Mouse (Mus musculus): Measurements from ENCODE around the gene Phb2.

Gene Phb2

DNA sequence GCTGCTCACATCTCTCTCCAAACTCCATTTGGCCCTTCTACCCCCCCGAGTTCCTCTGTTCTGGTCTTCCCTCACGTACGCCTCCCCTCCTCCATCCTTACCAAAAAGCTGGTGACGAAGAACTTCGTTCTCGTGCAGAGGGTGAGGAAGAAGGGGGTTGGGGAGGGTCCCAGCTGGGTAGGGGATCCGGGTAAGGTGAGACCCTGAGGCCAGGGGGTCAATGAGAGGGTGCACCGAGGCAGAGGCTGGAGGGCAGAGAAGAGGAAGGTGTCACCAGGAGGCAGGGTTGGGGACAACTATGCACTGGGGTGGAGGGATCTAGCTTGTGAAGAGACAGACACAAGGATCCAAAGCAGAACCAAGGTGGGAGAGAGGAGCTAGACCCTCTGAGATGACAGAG lies 31.5 kb downstream of the Phb2 start:
- in situ Hi-C loops (cut with MboI; ENCODE audit: unreplicated experiment in 2 of 2), result loop anchor here in 1 of 2 experiments (10.0 kb wide), 1 partner anchor 331 kb away; no protein-coding TSS in a partner anchor

DNA sequence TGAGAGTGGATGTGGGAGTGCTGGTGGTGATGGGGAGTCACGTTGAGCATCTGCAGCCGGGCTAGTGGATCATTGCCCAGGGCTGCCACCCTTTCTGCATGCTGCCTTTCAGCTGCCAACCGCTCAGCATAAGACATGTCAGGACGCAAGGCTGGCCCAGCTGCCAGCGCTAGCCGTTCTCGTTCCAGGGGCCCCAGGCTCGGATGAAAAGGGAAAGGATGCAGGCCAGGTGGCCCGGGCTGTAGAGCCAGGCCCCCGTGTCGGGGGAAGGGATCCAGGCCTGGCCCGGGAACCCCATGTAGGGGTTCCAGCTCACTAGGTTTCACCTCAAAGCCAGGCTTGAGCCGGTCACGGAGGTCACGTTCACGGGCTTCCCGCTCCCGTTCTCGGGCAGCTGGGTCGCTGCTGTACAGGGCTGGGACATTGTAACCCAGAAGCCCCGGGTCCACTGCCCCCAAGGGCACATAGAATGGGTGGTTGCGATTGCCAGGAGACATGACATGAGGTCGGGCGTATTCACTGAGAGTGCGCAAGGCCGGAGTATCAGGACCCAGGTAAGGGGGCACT lies 32.7 kb downstream of the Phb2 start:
- in situ Hi-C loops (cut with MboI; ENCODE audit: unreplicated experiment in 2 of 2), result loop anchor here (5.0 to 10.0 kb wide), 2 partner anchors 33 to 330 kb away; partner anchors contain the start of genes Emg1 (in 1 of the 2) and Phb2 (in 1 of the 2)

DNA sequence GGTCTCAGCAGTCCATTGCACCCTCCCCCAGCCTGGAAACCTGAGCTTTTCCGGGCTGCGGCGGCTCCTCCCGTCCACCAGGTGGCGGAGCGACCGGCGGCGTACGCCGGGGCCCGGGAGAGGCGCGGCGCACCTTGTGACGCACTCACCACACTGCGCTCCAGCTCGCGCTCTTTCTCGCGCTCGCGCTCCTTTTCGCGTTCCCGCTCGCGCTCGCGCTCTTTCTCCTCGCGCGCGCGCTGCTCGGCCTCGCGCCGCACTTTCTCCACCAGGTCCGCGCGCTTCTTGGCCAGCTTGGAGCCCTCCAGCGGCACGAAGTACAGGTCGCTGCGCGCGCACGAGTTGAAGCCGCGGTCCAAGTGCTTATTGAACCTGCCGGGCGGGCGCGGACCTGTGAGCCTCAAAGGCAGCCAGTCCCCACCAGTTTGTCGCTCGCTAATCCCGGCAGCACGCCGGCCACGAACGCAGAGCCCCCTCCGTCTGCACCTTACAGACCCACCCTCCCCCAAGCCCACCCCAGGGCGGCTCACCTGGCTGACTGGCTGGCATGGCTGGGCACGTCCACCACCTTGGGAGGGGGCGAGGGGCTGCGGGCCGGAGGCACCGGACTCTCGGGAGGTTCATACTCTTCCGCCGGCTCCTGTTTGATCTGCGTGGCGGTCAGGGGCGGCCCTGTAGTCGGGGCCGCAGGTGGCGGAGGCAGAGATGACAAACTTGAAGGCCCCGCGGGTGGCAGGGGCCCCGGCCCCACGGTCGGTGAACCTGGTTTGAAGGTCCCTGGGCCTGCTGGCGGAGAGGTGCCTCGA lies 33.6 kb downstream of the Phb2 start:
- in situ Hi-C loops (cut with MboI; ENCODE audit: unreplicated experiment in 2 of 2), result loop anchor here (5.0 to 10.0 kb wide), 2 partner anchors 33 to 329 kb away; partner anchors contain the start of genes Emg1 (in 1 of the 2) and Phb2 (in 1 of the 2)

DNA sequence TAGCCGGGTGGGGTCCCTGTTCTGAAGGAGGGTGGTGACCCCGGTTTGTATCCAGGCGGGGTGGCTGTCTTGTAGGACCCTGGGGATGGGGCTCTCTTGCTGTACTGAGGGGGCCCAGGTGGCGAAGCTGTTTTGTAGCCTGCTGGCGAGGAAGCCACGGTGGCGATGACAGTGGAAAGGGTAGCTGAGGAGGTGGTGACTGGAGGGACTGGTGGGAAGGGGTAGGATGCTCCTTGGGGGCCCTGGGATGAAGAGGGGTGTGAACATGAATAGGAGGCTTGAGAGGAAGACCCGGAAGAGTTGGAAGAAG lies 34.1 kb downstream of the Phb2 start:
- in situ Hi-C loops (cut with MboI; ENCODE audit: unreplicated experiment in 2 of 2), result loop anchor here (5.0 to 10.0 kb wide), 2 partner anchors 34 to 329 kb away; partner anchors contain the start of genes Emg1 (in 1 of the 2) and Phb2 (in 1 of the 2)

DNA sequence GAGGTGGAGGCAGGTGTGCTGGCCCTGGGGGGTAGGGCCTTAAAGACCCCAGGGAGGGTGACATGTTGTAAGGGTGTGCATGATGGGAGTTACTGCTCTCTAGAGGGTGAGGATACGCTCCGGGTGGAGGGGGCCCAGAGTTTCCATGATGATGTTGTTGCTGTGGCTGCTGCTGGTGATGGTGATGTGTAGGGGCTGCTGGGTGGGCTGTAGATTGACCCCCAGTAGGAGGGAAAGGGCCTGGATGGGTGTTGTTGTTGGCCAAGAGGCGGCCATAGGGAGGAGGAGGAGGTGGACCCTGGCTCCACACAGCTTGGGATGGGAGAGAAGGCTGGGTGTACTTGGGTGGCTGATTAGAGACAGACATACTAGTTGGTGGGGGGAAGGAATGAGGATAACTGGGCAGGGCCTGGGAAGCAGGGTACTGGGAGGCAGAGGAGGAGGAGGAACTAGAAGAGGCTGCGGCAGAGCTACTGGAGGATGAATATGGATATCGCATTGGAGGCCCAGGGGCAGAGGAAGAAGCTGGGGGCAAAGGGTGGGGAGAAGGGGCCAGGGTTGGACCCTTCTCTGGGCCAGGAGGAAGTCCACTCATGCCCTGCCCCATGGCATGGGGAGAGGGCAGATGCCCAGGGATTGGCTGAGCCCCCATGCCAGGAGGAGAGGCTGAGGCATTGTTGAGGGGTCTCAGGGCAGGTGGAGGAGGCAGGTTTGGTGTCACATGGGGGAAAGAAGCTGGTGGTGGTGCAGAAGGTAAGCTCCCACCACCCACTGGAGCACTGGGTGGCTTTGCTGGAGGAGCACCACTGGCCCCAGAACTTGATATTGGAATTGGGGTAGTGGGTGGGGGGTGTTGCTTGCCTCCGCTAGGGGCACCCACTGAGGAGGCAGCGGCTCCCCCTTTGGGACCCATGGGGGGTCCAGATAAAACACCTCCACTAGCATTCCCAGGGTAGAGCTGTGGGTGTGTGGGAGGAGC lies 34.8 kb downstream of the Phb2 start:
- in situ Hi-C loops (cut with MboI; ENCODE audit: unreplicated experiment in 2 of 2), result loop anchor here (5.0 to 10.0 kb wide), 2 partner anchors 35 to 328 kb away; partner anchors contain the start of genes Emg1 (in 1 of the 2) and Phb2 (in 1 of the 2)

DNA sequence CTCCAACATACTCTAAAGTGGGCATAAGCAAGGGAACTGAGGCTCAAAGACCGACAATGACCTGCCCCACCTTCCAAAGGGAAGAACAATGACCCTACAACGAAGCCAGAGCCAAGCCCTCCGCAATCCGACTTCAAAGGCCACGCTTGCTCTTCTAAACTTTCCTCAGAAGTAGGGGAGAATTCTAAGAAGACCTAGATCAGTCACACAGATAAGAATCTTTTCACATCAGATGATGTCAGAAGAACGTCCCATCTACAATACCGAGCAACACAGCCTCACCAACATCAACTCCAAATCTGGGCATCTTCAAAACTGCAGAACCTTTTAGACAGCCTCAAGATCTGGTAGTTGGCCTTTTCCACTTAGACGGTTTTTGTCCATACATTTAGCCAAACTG lies 38.3 kb downstream of the Phb2 start:
- in situ Hi-C loops (cut with MboI; ENCODE audit: unreplicated experiment in 2 of 2), result loop anchor here (5.0 to 25.0 kb wide), 2 partner anchors 38 to 338 kb away; partner anchors contain the start of genes Emg1 (in 1 of the 2), Pex5 (in 1 of the 2) and Phb2 (in 1 of the 2)

DNA sequence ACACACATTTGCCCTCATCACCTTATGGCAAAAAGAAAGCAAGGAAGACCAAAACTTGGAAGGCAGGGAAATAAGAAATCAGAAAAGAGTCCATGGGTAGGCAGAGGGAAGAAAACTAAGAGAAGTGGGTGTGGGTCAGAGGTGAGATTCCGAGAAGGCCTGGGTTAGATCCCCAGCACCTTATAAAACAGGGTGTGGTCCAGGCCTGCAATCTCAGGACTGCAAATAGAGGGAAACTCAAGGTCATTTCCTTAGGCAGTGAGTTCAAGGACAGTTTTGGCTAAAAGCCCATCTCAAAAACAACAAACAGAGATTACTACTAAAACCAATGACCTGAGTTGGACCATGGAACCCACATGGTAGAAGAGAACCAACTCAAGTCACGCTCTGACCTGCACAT lies 41.7 kb downstream of the Phb2 start:
- in situ Hi-C loops (cut with MboI; ENCODE audit: unreplicated experiment in 2 of 2), result loop anchor here (5.0 to 25.0 kb wide), 2 partner anchors 42 to 342 kb away; partner anchors contain the start of genes Emg1 (in 1 of the 2), Pex5 (in 1 of the 2) and Phb2 (in 1 of the 2)

DNA sequence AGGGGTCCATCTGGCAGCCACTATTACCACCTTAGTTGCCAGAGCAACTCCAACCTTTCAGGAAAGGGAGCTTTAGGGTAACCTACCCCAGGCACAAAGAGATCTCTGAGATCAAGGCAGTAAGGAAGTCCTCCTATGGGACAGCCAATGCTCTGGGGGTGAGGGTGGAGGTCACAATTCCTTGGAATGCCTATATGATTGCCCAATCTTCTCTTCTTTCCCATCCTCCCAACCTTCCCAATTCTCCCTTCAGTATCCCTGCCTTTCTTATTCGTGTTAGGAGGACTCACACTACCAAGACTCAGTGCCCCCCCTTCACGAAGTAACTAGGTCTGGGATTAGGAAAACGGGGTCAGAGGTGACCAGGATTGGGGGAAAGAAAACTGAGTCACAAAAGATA lies 43.2 kb downstream of the Phb2 start:
- in situ Hi-C loops (cut with MboI; ENCODE audit: unreplicated experiment in 2 of 2), result loop anchor here in 1 of 2 experiments (25.0 kb wide), 1 partner anchor 343 kb away; the partner anchor contains the start of gene Pex5

DNA sequence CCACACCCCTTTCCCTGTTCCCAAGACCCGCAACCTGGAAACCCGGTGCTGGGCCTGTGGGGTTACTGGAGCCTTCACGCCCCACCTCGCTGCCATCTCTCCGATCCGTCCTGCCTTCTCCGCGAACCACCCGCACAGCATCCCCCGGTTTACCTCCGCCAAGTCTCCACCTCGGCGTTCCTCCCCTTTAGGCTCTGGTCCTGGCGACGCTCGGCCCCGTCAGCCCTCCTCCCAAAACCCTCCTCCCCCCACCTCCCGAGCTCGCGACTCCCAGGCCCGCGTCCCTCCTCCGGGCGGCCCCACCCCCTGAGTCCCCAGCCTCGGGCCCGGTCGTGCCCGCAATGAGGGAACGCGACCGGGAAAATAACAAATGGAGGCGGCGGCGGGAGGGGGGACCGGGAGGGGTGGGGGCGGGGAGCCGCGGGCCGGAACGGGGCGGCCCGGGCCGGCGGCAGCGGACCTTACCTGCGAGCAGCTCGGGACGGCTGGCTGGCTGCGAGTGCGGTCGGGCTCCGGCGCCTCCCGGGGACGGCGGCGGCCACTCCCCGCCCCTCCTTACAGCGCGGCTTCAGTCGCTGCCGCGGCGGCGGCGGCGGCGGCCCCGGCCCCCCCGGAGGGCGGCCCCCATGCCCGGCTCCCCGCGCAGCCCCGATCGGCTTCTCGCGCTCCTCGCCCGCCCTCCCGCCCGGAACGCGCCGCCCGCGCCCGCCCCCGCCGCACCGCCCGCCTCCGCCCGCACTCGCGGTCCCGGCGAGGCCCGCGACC lies 43.9 kb downstream of the Phb2 start, which contains the start of the genes Gm45234 and Atn1:
TSS of gene Gm45234 (minus strand) at position 191 of the 765 bp plus-strand sequence.
TSS of gene Atn1 (minus strand) at position 694 of the 765 bp plus-strand sequence.
- in situ Hi-C loops (cut with MboI; ENCODE audit: unreplicated experiment in 2 of 2), result loop anchor here in 1 of 2 experiments (25.0 kb wide), 1 partner anchor 344 kb away; the partner anchor contains the start of gene Pex5

DNA sequence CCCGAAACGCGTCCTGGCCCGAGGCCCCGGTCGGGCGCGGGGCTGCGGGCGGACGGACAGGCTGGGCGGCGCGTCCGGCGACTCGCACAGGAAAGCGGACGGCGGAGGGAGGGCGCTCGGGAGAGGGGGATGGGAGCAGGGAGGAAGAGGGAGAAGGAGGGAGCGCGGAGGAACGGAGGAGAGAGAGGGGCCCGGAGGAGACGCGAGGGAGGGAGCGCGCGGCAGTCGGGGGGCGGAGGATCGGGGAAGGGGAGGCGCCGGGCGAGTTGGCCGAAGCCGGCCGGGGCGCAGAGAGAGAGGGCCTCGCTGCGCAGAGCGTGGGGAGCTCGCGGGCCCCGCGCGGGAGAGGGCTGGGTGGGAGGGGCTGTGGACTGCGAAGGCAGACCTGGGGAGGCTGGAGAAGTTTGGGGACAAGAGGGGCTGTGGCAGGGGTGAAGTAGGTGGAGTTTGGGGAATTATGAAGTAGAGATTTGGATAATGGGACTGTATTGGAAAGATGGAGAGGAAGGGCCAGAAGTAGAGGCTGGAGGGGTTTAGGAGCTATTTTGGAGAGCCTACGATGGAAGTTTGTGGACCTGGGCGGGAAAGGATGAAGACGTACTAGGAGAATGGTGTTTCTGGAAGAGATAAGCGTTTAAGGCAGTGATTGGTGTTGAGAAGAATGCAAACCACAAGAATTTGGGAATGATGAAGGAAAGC lies 44.7 kb downstream of the Phb2 start:
- in situ Hi-C loops (cut with MboI; ENCODE audit: unreplicated experiment in 2 of 2), result loop anchor here in 1 of 2 experiments (25.0 kb wide), 1 partner anchor 344 kb away; the partner anchor contains the start of gene Pex5

DNA sequence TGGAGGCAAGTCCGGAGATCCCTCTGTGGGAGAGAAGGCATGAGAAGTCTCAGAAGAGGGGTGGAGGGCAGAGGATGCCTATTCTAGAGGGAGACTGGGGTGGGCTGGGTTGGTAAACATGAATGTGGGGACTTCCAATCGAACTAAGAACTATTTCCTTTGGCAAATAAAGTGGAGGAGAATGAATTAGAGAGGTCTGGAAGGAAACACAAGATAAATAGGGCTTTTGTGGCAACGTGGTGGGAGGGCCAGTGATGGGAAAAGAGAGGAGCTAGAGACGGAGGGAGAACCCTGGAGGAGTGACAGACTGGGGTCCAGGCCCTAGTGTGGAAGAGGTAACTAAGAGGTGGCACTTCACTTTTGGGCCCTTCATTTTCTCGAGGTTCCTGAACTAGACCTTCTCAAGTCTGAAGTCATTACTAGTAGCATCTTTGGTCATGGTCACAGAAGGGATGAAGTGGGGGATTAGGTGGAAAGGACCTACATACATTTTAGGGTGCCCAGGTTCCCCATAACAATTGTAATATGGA lies 45.3 kb downstream of the Phb2 start:
- in situ Hi-C loops (cut with MboI; ENCODE audit: unreplicated experiment in 2 of 2), result loop anchor here in 1 of 2 experiments (25.0 kb wide), 1 partner anchor 345 kb away; the partner anchor contains the start of gene Pex5

DNA sequence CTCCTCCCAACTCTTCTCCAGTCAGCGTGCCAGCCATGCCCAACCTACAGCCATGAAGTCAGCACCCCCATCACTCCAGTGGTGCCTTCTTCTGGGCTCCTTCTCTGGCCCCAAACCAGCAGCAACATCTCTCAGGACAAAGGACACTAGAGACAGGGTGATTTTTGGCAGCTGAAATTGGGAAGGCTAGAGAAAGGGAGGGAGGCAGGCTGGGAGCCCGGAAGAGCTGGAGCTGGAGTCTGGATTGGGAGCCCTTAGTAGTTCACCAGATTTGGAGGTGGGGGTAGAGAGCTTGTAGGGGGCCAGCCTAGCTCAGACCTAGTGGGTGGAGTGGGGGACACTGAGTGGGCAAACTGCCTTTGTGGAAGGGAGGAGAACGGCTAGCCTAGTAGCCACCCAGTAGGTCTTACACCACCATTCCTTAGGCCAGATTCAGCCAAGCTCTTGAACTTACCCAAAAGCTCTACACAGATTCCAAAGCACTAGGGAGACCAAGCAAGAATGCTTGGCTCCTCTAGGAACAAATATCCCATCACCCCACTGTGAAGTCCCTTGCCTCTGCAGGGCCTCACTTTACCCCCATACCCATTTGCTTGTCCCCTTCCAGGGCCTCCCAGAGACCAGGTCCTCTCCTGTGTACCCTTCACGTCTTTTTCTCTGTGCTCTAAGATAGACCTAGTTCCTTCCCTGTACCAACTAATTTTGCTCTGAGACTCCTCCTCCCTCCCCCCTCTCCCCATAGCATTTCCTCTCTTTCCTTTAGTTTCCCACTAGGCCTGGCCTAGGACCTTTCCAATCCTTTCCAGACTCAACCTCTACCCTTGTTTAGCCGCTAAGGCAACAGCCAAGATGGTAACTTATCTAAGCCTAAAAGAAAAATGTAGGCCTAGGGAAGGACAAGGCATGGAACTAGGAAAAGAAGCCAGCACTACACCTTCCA lies 46.0 kb downstream of the Phb2 start:
- in situ Hi-C loops (cut with MboI; ENCODE audit: unreplicated experiment in 2 of 2), result loop anchor here in 1 of 2 experiments (25.0 kb wide), 1 partner anchor 346 kb away; the partner anchor contains the start of gene Pex5

DNA sequence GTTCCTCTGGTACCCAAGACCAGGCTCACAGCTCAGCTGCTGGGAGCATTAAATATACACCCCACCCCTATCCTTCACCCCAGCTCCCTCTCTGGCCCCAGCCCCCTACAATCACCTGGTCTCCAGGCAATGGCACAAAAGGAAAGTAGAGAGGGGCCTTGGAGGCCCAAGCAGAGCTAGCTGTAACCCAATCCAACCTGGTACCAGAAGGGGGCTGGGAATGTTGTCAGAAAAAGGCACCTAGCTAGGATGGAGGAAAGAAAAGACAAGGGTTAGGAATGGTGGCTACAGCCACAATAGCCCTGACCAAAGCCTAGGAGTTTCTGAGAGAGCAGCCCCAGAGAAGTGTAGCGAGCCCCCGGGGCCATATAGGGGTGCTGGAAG lies 46.7 kb downstream of the Phb2 start:
- in situ Hi-C loops (cut with MboI; ENCODE audit: unreplicated experiment in 2 of 2), result loop anchor here in 1 of 2 experiments (25.0 kb wide), 1 partner anchor 347 kb away; the partner anchor contains the start of gene Pex5

DNA sequence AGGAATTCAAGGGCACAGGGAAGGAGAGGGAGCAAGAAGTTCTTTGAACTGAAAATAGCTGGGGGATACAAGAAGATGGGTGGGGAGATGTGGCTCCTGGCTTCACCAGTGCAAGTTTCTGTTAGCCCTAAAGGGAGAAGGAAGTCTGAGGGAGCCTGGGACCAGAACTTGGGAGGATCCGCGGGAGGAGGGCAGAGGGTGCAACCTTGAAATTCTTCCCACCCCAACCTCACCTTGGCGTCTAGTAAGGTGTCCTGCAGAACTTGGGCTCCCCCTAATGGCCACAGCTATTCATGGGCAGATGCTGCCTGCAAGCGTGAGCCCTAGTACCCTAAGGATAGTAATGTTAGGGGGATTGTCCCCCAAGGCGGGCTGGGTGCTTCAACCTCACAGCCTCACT lies 47.1 kb downstream of the Phb2 start:
- in situ Hi-C loops (cut with MboI; ENCODE audit: unreplicated experiment in 2 of 2), result loop anchor here in 1 of 2 experiments (25.0 kb wide), 1 partner anchor 347 kb away; the partner anchor contains the start of gene Pex5

DNA sequence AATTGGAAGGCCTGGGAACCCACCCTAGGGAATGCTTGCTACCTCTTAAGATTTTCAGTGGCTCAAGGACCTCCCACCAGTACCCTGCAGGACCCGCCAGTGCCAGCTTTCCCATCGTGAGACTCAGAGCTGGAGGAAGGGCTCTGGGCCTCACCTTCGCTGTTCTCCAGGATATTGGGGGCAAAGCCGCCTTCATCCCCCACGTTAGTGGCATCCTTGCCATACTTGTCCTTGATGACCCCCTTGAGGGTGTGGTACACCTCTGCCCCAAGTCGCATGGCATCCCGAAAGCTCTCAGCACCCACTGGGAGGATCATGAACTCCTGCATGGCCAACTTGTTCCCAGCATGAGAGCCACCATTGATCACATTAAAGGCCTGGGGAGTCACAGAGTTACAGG lies 53.8 kb downstream of the Phb2 start:
- in situ Hi-C loops (cut with MboI; ENCODE audit: unreplicated experiment in 2 of 2), result loop anchor here (10.0 to 25.0 kb wide), 2 partner anchors 261 to 354 kb away; partner anchors contain the start of gene Pex5 (in 1 of the 2)

Data from v-Abl transformed pro-B cells (cell line).